In genomic region chr4:43560243-43560611, GRCm38 (mm10) we compare ENCODE assay signal across 7 mouse cellular contexts. TPM values are rescaled to one million over a fixed set of nuclear protein-coding genes. Genes with fewer than 3 reads are reported as not detected.
A peak's percentile ranks its signal among the peaks of the same experiment; 100 is the strongest.
DNase-seq lines count a peak whose midpoint lies in the region; ATAC-seq and TF ChIP-seq lines count a peak whose summit lies in the region.

No protein-coding gene starts in this region.

- H3K9me3 ChIP-seq in CH12.LX (replicated peaks; ENCODE audit: low read length): no peaks in the 10 kb centered on the region

- in situ Hi-C loops in CH12.LX (cut with MboI; ENCODE audit: low pct_ligation_motif_present, low pct_unique_long_range_greater_than_20kb, low sequenced_read_pairs): loop anchor here (25.0 kb wide), 1 partner anchor 548 kb away; the partner anchor contains the start of genes Fancg and Vcp

- peak overlapping the region; percentile 92 for H3K4me2 ChIP-seq in CH12.LX (ENCODE audit: insufficient read depth, low read depth, poor library complexity, severe bottlenecking)

- no peak for TF ChIP-seq CTCF in CH12.LX (conservative IDR thresholded peaks at IDR 0.05 in 1 of 2, IDR thresholded peaks at IDR 0.05 in 1 of 2; ENCODE audit: low read depth in 2 of 2, low read length in 2 of 2)
- no peak for TF ChIP-seq CTCF in lung, adult 2 months (IDR thresholded peaks at IDR 0.05; ENCODE audit: insufficient read depth, low read length)

- no peak for TF ChIP-seq POLR2A in CH12.LX (IDR thresholded peaks at IDR 0.05; ENCODE audit: low read depth, low read length)
- TF ChIP-seq POLR2A in lung, adult 2 months (IDR thresholded peaks at IDR 0.05; ENCODE audit: borderline replicate concordance, extremely low read depth, low read depth, low read length): peak; percentile 34; the same call in 1 of the 2 replicates

- no peak for TF ChIP-seq RAD21 in CH12.LX (IDR thresholded peaks at IDR 0.05; ENCODE audit: low read depth, low read length)

- peaks cover 19 to 46% of the 10 kb centered on the region in 2 experiments for H3K36me3 ChIP-seq in CH12.LX (replicated peaks in 1 of 2; ENCODE audit: control insufficient read depth in 1 of 2, insufficient read depth in 1 of 2, low read length in 1 of 2)

- no peak for DNase-seq in CH12.LX (ENCODE audit: extremely low read depth)
- peak; percentile 69 for DNase-seq in adrenal gland, adult 8-10 months
- peak; percentile 63 to 88 for DNase-seq in heart, adult 18-20 months
- peak; percentile 62 for DNase-seq in kidney, adult 11 months
- DNase-seq in lung, adult 2 months: peak; percentile 50
- no peak for DNase-seq in right cerebral cortex, adult 18-20 months

- H3K9ac ChIP-seq in CH12.LX (ENCODE audit: insufficient read depth, low read depth): peak overlapping the region; percentile 16

- no peaks in the 10 kb centered on the region for H3K27me3 ChIP-seq in CH12.LX (replicated peaks)

- ATAC-seq in neutrophil, adult 5-6 weeks (ENCODE audit: extremely low read depth, insufficient number of reproducible peaks, low FRiP score, poor library complexity, severe bottlenecking): peak; percentile 68

- peaks cover 21 to 66% of the 10 kb centered on the region in 2 experiments for H3K4me1 ChIP-seq in CH12.LX (ENCODE audit: control insufficient read depth in 1 of 2, insufficient read depth in 2 of 2)
- peaks cover 30% of the 10 kb centered on the region for H3K4me1 ChIP-seq in lung, adult 2 months (ENCODE audit: control insufficient read depth, insufficient read depth, low read length)

- WGBS in lung, adult 2 months: 6% methylated on average over 6 of the region's 6 CpGs

- peak overlapping the region; percentile 43; the same call in 1 of the 2 replicates for H3K27ac ChIP-seq in CH12.LX (ENCODE audit: insufficient read depth, low read depth)

- peak overlapping the region; percentile 27 to 85 (median 28) for H3K4me3 ChIP-seq in CH12.LX (replicated peaks in 1 of 3; ENCODE audit: low read depth in 2 of 3, low read length in 2 of 3, poor library complexity in 1 of 3)
- H3K4me3 ChIP-seq in lung, adult 2 months (replicated peaks; ENCODE audit: extremely low read depth, low read depth, low read length): peak overlapping the region; percentile 33

- TF ChIP-seq EP300 in CH12.LX (IDR thresholded peaks at IDR 0.05; ENCODE audit: low read length): peak; percentile 84

- dilution Hi-C loops in CH12.LX (cut with MboI; ENCODE audit: extremely low pct_ligation_motif_present, extremely low pct_unique_long_range_greater_than_20kb, low sequenced_read_pairs): no loop called here

- H3K79me2 ChIP-seq in CH12.LX (replicated peaks; ENCODE audit: control insufficient read depth, extremely low read depth, insufficient read depth, poor library complexity, severe bottlenecking): peaks cover 46% of the 10 kb centered on the region

TF ChIP-seq in CH12.LX, 34 proteins besides CTCF, POLR2A, EP300 and RAD21 (continues in another document):
- TF ChIP-seq SMC3 (IDR thresholded peaks at IDR 0.05; ENCODE audit: low read depth, low read length): no peak
- TF ChIP-seq NELFE (IDR thresholded peaks at IDR 0.05; ENCODE audit: low read depth, low read length): no peak
- TF ChIP-seq HCFC1 (IDR thresholded peaks at IDR 0.05; ENCODE audit: low read depth, low read length): no peak; the same call in 1 of the 2 replicates
- TF ChIP-seq MAX (IDR thresholded peaks at IDR 0.05; ENCODE audit: low read length): peak; percentile 64
- TF ChIP-seq UBTF (IDR thresholded peaks at IDR 0.05; ENCODE audit: low read depth, low read length): no peak
- TF ChIP-seq BHLHE40 (IDR thresholded peaks at IDR 0.05; ENCODE audit: low read depth, low read length): peak; percentile 62
- TF ChIP-seq MEF2A (IDR thresholded peaks at IDR 0.05; ENCODE audit: borderline replicate concordance, low read depth, low read length): peak; percentile 84
- no peak for TF ChIP-seq USF2 (conservative IDR thresholded peaks at IDR 0.05; ENCODE audit: low read depth, low read length)
- no peak for TF ChIP-seq JUND (conservative IDR thresholded peaks at IDR 0.05; ENCODE audit: low read depth, low read length)
- TF ChIP-seq ZKSCAN1 (IDR thresholded peaks at IDR 0.05; ENCODE audit: borderline replicate concordance, low read depth, low read length): no peak
- TF ChIP-seq MAFK (IDR thresholded peaks at IDR 0.05; ENCODE audit: insufficient replicate concordance, low read length): 0 out of 2 replicates have a peak, but pooled peaks have one; percentile 36
- no peak for TF ChIP-seq USF1 (IDR thresholded peaks at IDR 0.05; ENCODE audit: low read depth, low read length)
- TF ChIP-seq KAT2A (IDR thresholded peaks at IDR 0.05; ENCODE audit: insufficient replicate concordance, low read length): no peak
- no peak for TF ChIP-seq GABPA (IDR thresholded peaks at IDR 0.05; ENCODE audit: insufficient replicate concordance, low read depth, low read length)
- TF ChIP-seq ELF1 (IDR thresholded peaks at IDR 0.05; ENCODE audit: low read depth, low read length): peak; percentile 39; the same call in 1 of the 2 replicates
- TF ChIP-seq ZMIZ1 (IDR thresholded peaks at IDR 0.05; ENCODE audit: low read depth, low read length): peak; percentile 39; the same call in 1 of the 2 replicates
- 0 out of 2 replicates have a peak, but pooled peaks have one; percentile 43 for TF ChIP-seq CHD1 (IDR thresholded peaks at IDR 0.05; ENCODE audit: low read depth, low read length)
- no peak for TF ChIP-seq TBP (conservative IDR thresholded peaks at IDR 0.05; ENCODE audit: low read depth, low read length)
- peak; percentile 97 for TF ChIP-seq IRF4 (IDR thresholded peaks at IDR 0.05; ENCODE audit: low read depth, low read length)
- TF ChIP-seq ZNF384 (IDR thresholded peaks at IDR 0.05; ENCODE audit: low read depth, low read length): no peak
- no peak for TF ChIP-seq PAX5 (IDR thresholded peaks at IDR 0.05; ENCODE audit: low read length)
- TF ChIP-seq POLR2AphosphoS2 (IDR thresholded peaks at IDR 0.05; ENCODE audit: low read depth, low read length): no peak
- TF ChIP-seq RCOR1 (conservative IDR thresholded peaks at IDR 0.05; ENCODE audit: low read depth, low read length): 0 out of 2 replicates have a peak, but pooled peaks have one; percentile 63
- TF ChIP-seq E2F4 (IDR thresholded peaks at IDR 0.05; ENCODE audit: insufficient replicate concordance, low read depth, low read length): no peak
- peak; percentile 53 for TF ChIP-seq ETS1 (conservative IDR thresholded peaks at IDR 0.05; ENCODE audit: low read depth, low read length)
- peak; percentile 68 for TF ChIP-seq TCF12 (IDR thresholded peaks at IDR 0.05; ENCODE audit: low read depth, low read length)
- TF ChIP-seq NRF1 (IDR thresholded peaks at IDR 0.05; ENCODE audit: low read depth, low read length): 0 out of 2 replicates have a peak, but pooled peaks have one; percentile 24
- peak; percentile 83 for TF ChIP-seq CHD2 (IDR thresholded peaks at IDR 0.05; ENCODE audit: low read length)
- 0 out of 2 replicates have a peak, but pooled peaks have one; percentile 41 for TF ChIP-seq MYC (IDR thresholded peaks at IDR 0.05; ENCODE audit: low read depth, low read length)
- peak; percentile 92 for TF ChIP-seq SIN3A (IDR thresholded peaks at IDR 0.05; ENCODE audit: low read length)
- TF ChIP-seq JUN (IDR thresholded peaks at IDR 0.05; ENCODE audit: insufficient read depth, low read depth, low read length): 0 out of 2 replicates have a peak, but pooled peaks have one; percentile 9
- peak; percentile 90 for TF ChIP-seq MXI1 (IDR thresholded peaks at IDR 0.05; ENCODE audit: low read depth, low read length)
- peak; percentile 83 for TF ChIP-seq MAZ (IDR thresholded peaks at IDR 0.05; ENCODE audit: low read depth, low read length)

RNA-seq across cellular contexts. Expression of gene Creb3, which starts 1.9 kb away (rescaled TPM):
- total RNA-seq in CH12.LX (2012; rRNA removed) (32.9 and 34.2 TPM in 2 replicates), CH12.LX (2014; rRNA removed) (26.1 and 27.6 TPM in 2 replicates)
- 33.1 and 37.2 TPM in 2 replicates for polyA plus RNA-seq in CH12.LX (2012; ENCODE audit: insufficient read length, low read depth)
- 100 to 1,000 TPM; 141 to 201 (median 150) TPM for total RNA-seq in adrenal gland, adult 8-10 months (2022)
- total RNA-seq in heart, adult 18-20 months (2021): 10 to 100 TPM; 38.4 to 52.4 TPM
- 86.4 and 95.1 TPM in 2 replicates for polyA plus RNA-seq in lung, adult 2 months (2012; rRNA removed)
- total RNA-seq in neutrophil, adult 5-6 weeks (2017): 91.4 and 142 TPM in 2 replicates

RNA-seq across cellular contexts. Expression of gene Tln1, which starts 2.3 kb away (rescaled TPM):
- 59.3 and 60.4 TPM in 2 replicates for total RNA-seq in CH12.LX (2012; rRNA removed)
- total RNA-seq in CH12.LX (2014; rRNA removed): 22.3 and 22.7 TPM in 2 replicates
- 50.1 and 69.2 TPM in 2 replicates for polyA plus RNA-seq in CH12.LX (2012; ENCODE audit: insufficient read length, low read depth)
- total RNA-seq in adrenal gland, adult 8-10 months (2022): 100 to 1,000 TPM; 249 to 319 (median 289) TPM
- 100 to 1,000 TPM in 1 of 2 experiments, 10 to 100 TPM in 1; 98.2 to 111 TPM for total RNA-seq in heart, adult 18-20 months (2021)
- 179 and 197 TPM in 2 replicates for polyA plus RNA-seq in lung, adult 2 months (2012; rRNA removed)
- 386 and 458 TPM in 2 replicates for total RNA-seq in neutrophil, adult 5-6 weeks (2017)

RNA-seq across cellular contexts. Expression of gene Rgp1, which starts 18.3 kb away (rescaled TPM):
- 16.6 and 22.0 TPM in 2 replicates for total RNA-seq in CH12.LX (2012; rRNA removed)
- total RNA-seq in CH12.LX (2014; rRNA removed): 5.4 and 10.1 TPM in 2 replicates
- 32.7 and 37.0 TPM in 2 replicates for polyA plus RNA-seq in CH12.LX (2012; ENCODE audit: insufficient read length, low read depth)
- 10 to 100 TPM; 41.0 to 66.1 (median 56.9) TPM for total RNA-seq in adrenal gland, adult 8-10 months (2022)
- total RNA-seq in heart, adult 18-20 months (2021): 10 to 100 TPM; 24.3 to 27.9 TPM
- polyA plus RNA-seq in lung, adult 2 months (2012; rRNA removed): 39.0 and 47.3 TPM in 2 replicates
- 21.0 and 23.2 TPM in 2 replicates for total RNA-seq in neutrophil, adult 5-6 weeks (2017)

RNA-seq across cellular contexts. Expression of gene Gba2, which starts 18.4 kb away (rescaled TPM):
- total RNA-seq in CH12.LX (2012; rRNA removed) (3.6 and 4.1 TPM in 2 replicates), CH12.LX (2014; rRNA removed) (3.2 TPM in 2 replicates)
- 8.7 and 11.2 TPM in 2 replicates for polyA plus RNA-seq in CH12.LX (2012; ENCODE audit: insufficient read length, low read depth)
- 10 to 100 TPM; 11.1 to 19.1 (median 15.7) TPM for total RNA-seq in adrenal gland, adult 8-10 months (2022)
- 10 to 100 TPM in 1 of 2 experiments, 1 to 10 TPM in 1; 9.3 to 10.8 TPM for total RNA-seq in heart, adult 18-20 months (2021)
- polyA plus RNA-seq in lung, adult 2 months (2012; rRNA removed): 19.4 and 26.0 TPM in 2 replicates
- total RNA-seq in neutrophil, adult 5-6 weeks (2017): 22.2 and 23.2 TPM in 2 replicates

RNA-seq across cellular contexts. Expression of gene Msmp, which starts 24.1 kb away (rescaled TPM):
- total RNA-seq in CH12.LX (2012; rRNA removed) (0.46 and 0.72 TPM in 2 replicates), CH12.LX (2014; rRNA removed) (not detected in 2 replicates)
- polyA plus RNA-seq in CH12.LX (2012; ENCODE audit: insufficient read length, low read depth): 5.9 and 6.3 TPM in 2 replicates
- total RNA-seq in adrenal gland, adult 8-10 months (2022): 1 to 10 TPM; 2.0 to 2.7 (median 2.4) TPM
- under 1 TPM in 1 of 2 experiments, not detected in 1; 0.54 TPM for total RNA-seq in heart, adult 18-20 months (2021)
- 0.24 TPM in 1 of 2 replicates, not detected in the other for polyA plus RNA-seq in lung, adult 2 months (2012; rRNA removed)
- not detected in 2 replicates for total RNA-seq in neutrophil, adult 5-6 weeks (2017)

Comparison
In these comparisons a context has a peak if more than half of its experiments do, and no peak if none do; other contexts are left out.
1. DNase-seq: peak in adrenal gland, adult 8-10 months (single experiment), heart, adult 18-20 months (2 of 2), kidney, adult 11 months (single experiment) and lung, adult 2 months (single experiment); none in CH12.LX (single experiment) and right cerebral cortex, adult 18-20 months (single experiment).